Mouse (Mus musculus): ENCODE data around the gene Arl5b. TPM values are rescaled to one million over a fixed set of nuclear protein-coding genes. Genes with fewer than 3 reads are reported as not detected.
A peak's percentile ranks its signal among the peaks of the same experiment; 100 is the strongest.

Gene Arl5b
- 55.2 and 59.6 TPM in 2 replicates for polyA plus RNA-seq (2016; fragmentation: Nextera tagmentation; extraction: Ambion mirVana)

- Histone ChIP-seq H3K4me3 (peak within 1 kb of the TSS; percentile 68), H3K9me3 (replicated peaks) (no peaks in the 10 kb centered on the region), H3K4me1 (peaks cover 1% of the 10 kb centered on the region; the same call in 1 of the 2 replicates), H3K36me3 (peaks cover 6% of the 10 kb centered on the region), H3K27me3 (ENCODE audit: low read depth, poor library complexity, severe bottlenecking) (no peaks in the 10 kb centered on the region), H3K27ac (peak within 1 kb of the TSS; percentile 76)
- DNase-seq (ENCODE audit: low spot score), result peak; percentile 89
- WGBS, result 9% methylated on average over 20 of the region's 20 CpGs
Observed at GRCm38 (mm10) chr2:15049117-15049873, at the start of gene Arl5b. TSS of gene Arl5b (plus strand) at chr2:15049395.

- 86% methylated on average over 3 of the region's 3 CpGs for WGBS
- Histone ChIP-seq H3K9me3 (replicated peaks) (no peaks in the 10 kb centered on the region), H3K4me1 (no peaks in the 10 kb centered on the region)
Observed at GRCm38 (mm10) chr2:15007531-15007930, 41.7 kb upstream of the Arl5b start.

GRCm38 (mm10) chr2:15008072-15008471 lies 41.1 kb upstream of the Arl5b start:
- Histone ChIP-seq H3K4me3 (no peak overlapping the region), H3K36me3 (peaks cover 19% of the 10 kb centered on the region), H3K4me1 (no peaks in the 10 kb centered on the region), H3K27me3 (ENCODE audit: low read depth, poor library complexity, severe bottlenecking) (no peaks in the 10 kb centered on the region), H3K27ac (no peak overlapping the region), H3K9me3 (replicated peaks) (no peaks in the 10 kb centered on the region)
- no peak for DNase-seq (ENCODE audit: low spot score)
- WGBS, result 83% methylated on average over 1 of the region's 1 CpGs

More at GRCm38 (mm10) chr2:15007531-15007930, 41.7 kb upstream of the Arl5b start:
- H3K27me3 ChIP-seq (ENCODE audit: low read depth, poor library complexity, severe bottlenecking), result no peaks in the 10 kb centered on the region
- peaks cover 19% of the 10 kb centered on the region for H3K36me3 ChIP-seq
- no peak for DNase-seq (ENCODE audit: low spot score)
- no peak overlapping the region for H3K4me3 ChIP-seq
- H3K27ac ChIP-seq, result no peak overlapping the region

GRCm38 (mm10) chr2:15026817-15027216 lies 22.4 kb upstream of the Arl5b start:
- Histone ChIP-seq H3K9me3 (replicated peaks) (no peaks in the 10 kb centered on the region), H3K4me1 (no peaks in the 10 kb centered on the region), H3K4me3 (no peak overlapping the region), H3K27me3 (ENCODE audit: low read depth, poor library complexity, severe bottlenecking) (no peaks in the 10 kb centered on the region), H3K27ac (no peak overlapping the region), H3K36me3 (peaks cover 17% of the 10 kb centered on the region)
- no peak for DNase-seq (ENCODE audit: low spot score)
- WGBS, result 91% methylated on average over 3 of the region's 3 CpGs

- Histone ChIP-seq H3K27me3 (ENCODE audit: low read depth, poor library complexity, severe bottlenecking) (no peaks in the 10 kb centered on the region), H3K27ac (no peak overlapping the region), H3K4me3 (no peak overlapping the region), H3K4me1 (no peaks in the 10 kb centered on the region), H3K36me3 (peaks cover 19% of the 10 kb centered on the region), H3K9me3 (replicated peaks) (no peaks in the 10 kb centered on the region)
- 90% methylated on average over 1 of the region's 1 CpGs for WGBS
- DNase-seq (ENCODE audit: low spot score), result no peak
Observed at GRCm38 (mm10) chr2:15027816-15028215, 21.4 kb upstream of the Arl5b start.

- H3K9me3 ChIP-seq (replicated peaks), result no peaks in the 10 kb centered on the region
- WGBS, result 96% methylated on average over 6 of the region's 6 CpGs
- peaks cover 21% of the 10 kb centered on the region for H3K36me3 ChIP-seq
- H3K27me3 ChIP-seq (ENCODE audit: low read depth, poor library complexity, severe bottlenecking), result no peaks in the 10 kb centered on the region
- no peak overlapping the region for H3K27ac ChIP-seq
- no peak overlapping the region for H3K4me3 ChIP-seq
- no peaks in the 10 kb centered on the region for H3K4me1 ChIP-seq
- no peak for DNase-seq (ENCODE audit: low spot score)
Observed at GRCm38 (mm10) chr2:15038705-15039104, 10.5 kb upstream of the Arl5b start.

- peaks cover 21% of the 10 kb centered on the region for H3K36me3 ChIP-seq
- no peaks in the 10 kb centered on the region for H3K4me1 ChIP-seq
- H3K27me3 ChIP-seq (ENCODE audit: low read depth, poor library complexity, severe bottlenecking), result no peaks in the 10 kb centered on the region
- no peak overlapping the region for H3K27ac ChIP-seq
- no peaks in the 10 kb centered on the region for H3K9me3 ChIP-seq (replicated peaks)
- H3K4me3 ChIP-seq, result no peak overlapping the region
- DNase-seq (ENCODE audit: low spot score), result peak; percentile 31
- 64% methylated on average over 5 of the region's 5 CpGs for WGBS
Observed at GRCm38 (mm10) chr2:15040326-15040725, 8.9 kb upstream of the Arl5b start.

GRCm38 (mm10) chr2:15054496-15054895 lies 5.3 kb downstream of the Arl5b start:
- Histone ChIP-seq H3K4me3 (peak overlapping the region; percentile 89), H3K9me3 (replicated peaks) (no peaks in the 10 kb centered on the region), H3K36me3 (peaks cover 19% of the 10 kb centered on the region), H3K4me1 (peaks cover 18% of the 10 kb centered on the region), H3K27ac (peak overlapping the region; percentile 99), H3K27me3 (ENCODE audit: low read depth, poor library complexity, severe bottlenecking) (no peaks in the 10 kb centered on the region)
- 18% methylated on average over 10 of the region's 10 CpGs for WGBS
- no peak for DNase-seq (ENCODE audit: low spot score)

- DNase-seq (ENCODE audit: low spot score), result peak; percentile 100
- under 1% methylated on average over 72 of the region's 75 CpGs for WGBS
- no peaks in the 10 kb centered on the region for H3K9me3 ChIP-seq (replicated peaks)
- peaks cover 18% of the 10 kb centered on the region for H3K4me1 ChIP-seq
- H3K27me3 ChIP-seq (ENCODE audit: low read depth, poor library complexity, severe bottlenecking), result no peaks in the 10 kb centered on the region
- H3K4me3 ChIP-seq, result peak within 1 kb of the TSS; percentile 89
- H3K27ac ChIP-seq, result peak within 1 kb of the TSS; percentile 99
- H3K36me3 ChIP-seq, result peaks cover 21% of the 10 kb centered on the region
Observed at GRCm38 (mm10) chr2:15054945-15055637, 5.9 kb downstream of the Arl5b start, which contains the start of gene Nsun6. TSS of gene Nsun6 (minus strand) at chr2:15055069.

GRCm38 (mm10) chr2:15055741-15056151 lies 6.6 kb downstream of the Arl5b start:
- Histone ChIP-seq H3K36me3 (peaks cover 25% of the 10 kb centered on the region), H3K4me1 (peaks cover 18% of the 10 kb centered on the region), H3K27ac (peak overlapping the region; percentile 99), H3K4me3 (peak overlapping the region; percentile 89), H3K9me3 (replicated peaks) (no peaks in the 10 kb centered on the region), H3K27me3 (ENCODE audit: low read depth, poor library complexity, severe bottlenecking) (no peaks in the 10 kb centered on the region)
- DNase-seq (ENCODE audit: low spot score), result no peak
- WGBS, result under 1% methylated on average over 15 of the region's 15 CpGs

- no peak for DNase-seq (ENCODE audit: low spot score)
Observed at GRCm38 (mm10) chr2:15058227-15058626, 9.0 kb downstream of the Arl5b start.

GRCm38 (mm10) chr2:15060856-15061255 lies 11.7 kb downstream of the Arl5b start:
- Histone ChIP-seq H3K27ac (no peak overlapping the region), H3K4me1 (peaks cover 25% of the 10 kb centered on the region), H3K4me3 (no peak overlapping the region), H3K9me3 (replicated peaks) (no peaks in the 10 kb centered on the region), H3K27me3 (ENCODE audit: low read depth, poor library complexity, severe bottlenecking) (no peaks in the 10 kb centered on the region), H3K36me3 (peaks cover 49% of the 10 kb centered on the region)
- WGBS, result 83% methylated on average over 3 of the region's 3 CpGs
- no peak for DNase-seq (ENCODE audit: low spot score)

More at GRCm38 (mm10) chr2:15058227-15058626, 9.0 kb downstream of the Arl5b start:
- H3K27me3 ChIP-seq (ENCODE audit: low read depth, poor library complexity, severe bottlenecking), result no peaks in the 10 kb centered on the region
- no peak overlapping the region for H3K27ac ChIP-seq
- no peak overlapping the region for H3K4me3 ChIP-seq
- H3K9me3 ChIP-seq (replicated peaks), result no peaks in the 10 kb centered on the region
- peaks cover 36% of the 10 kb centered on the region for H3K36me3 ChIP-seq
- peaks cover 22% of the 10 kb centered on the region for H3K4me1 ChIP-seq
- WGBS, result 93% methylated on average over 5 of the region's 5 CpGs

- Histone ChIP-seq H3K27me3 (ENCODE audit: low read depth, poor library complexity, severe bottlenecking) (no peaks in the 10 kb centered on the region), H3K4me1 (peaks cover 12% of the 10 kb centered on the region; the same call in 1 of the 2 replicates), H3K36me3 (peaks cover 57% of the 10 kb centered on the region), H3K27ac (no peak overlapping the region), H3K4me3 (no peak overlapping the region), H3K9me3 (replicated peaks) (no peaks in the 10 kb centered on the region)
- 54% methylated on average over 1 of the region's 1 CpGs for WGBS
- no peak for DNase-seq (ENCODE audit: low spot score)
Observed at GRCm38 (mm10) chr2:15063815-15064214, 14.6 kb downstream of the Arl5b start.

Measured in limb, embryonic 10.5 days (tissue).